Mouse (Mus musculus) T-cell, adult 2 months (primary cell): ENCODE measurements around the gene Spred2.

ENCODE experiments used
- DNase-seq: peaks from one replicate; pipeline ENCODE4 v3.0.0; 2022; ENCODE audit warnings: low spot score

Gene Spred2

DNA sequence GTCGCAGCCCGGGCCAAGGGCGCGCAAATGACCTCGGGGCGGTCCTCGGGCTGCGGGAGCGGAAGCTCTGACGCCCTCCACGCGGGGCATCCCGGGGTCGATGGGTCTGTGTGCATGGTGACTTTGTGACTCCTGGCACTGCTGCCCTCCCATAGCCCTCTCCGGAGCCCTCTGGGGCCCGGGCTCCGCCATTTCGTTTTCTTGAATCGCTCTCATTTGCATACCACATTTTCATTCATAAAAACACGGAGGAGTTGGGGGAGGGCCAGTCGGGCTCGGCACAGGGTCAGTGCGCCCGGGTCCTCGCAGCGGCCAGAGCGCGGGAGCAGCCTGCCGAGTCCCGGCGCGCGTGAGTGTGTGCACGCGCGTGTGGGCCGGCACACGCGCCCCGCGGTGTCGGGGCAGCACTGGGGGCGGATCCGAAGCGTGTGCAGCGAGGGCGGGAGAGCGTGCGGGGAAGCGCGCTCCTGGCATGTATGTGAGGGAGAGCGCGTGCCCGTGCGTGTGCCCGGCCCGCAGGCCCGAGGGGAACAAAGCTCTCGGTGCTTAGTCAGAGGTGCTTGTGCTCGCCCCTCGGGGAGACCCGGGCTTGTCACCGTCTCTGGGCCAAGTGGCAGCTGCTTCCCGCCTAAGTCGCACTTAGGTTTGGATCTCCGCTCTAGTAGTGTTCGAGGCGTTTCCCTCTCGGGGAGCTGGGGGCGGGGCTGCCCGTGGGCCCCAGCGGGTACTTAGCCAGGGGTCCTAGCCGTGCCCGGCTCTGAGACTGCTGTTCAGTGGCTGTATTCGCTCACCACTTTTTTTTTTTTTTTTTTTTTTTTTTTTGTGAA lies 1.2 kb downstream of the Spred2 start:
- DNase-seq: peak; percentile 72

GRCm38 (mm10) chr11:19925976-19926842 lies 2.0 kb downstream of the Spred2 start:
- DNase-seq: peak; percentile 60

DNA sequence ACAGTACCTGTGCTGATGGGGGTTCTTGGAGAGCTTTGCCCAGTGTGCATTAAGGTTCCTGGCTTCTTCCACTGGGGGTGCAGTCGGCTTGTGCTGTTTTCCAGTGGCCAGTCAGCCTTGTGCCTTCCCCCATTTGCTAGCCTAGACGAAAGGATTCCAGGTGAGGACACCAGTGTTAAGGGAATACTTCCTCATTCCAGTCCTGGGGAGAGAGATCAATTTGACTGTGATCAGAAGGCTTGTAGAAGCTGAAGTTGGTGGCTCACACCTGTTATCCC lies 2.6 kb downstream of the Spred2 start:
- DNase-seq: no peak

DNA sequence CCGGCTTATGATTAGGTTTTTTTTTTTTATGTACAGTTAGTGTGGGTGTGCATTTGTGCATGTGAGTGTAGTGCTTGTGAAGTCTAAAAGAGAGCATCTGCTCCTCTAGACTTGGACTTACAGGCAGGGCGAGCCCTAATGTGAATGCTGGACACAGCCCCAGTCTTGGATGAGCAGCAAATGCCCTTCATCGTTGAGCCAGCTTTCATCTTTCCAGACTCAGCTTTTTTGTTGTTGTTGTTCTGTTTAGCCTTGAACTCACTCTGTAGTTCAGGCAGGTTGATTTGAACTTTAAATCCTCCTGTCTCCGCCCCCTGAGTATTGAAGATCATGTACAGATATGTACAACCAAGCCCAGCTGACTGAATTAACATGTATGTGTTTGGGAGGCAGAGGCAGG lies 4.5 kb downstream of the Spred2 start:
- no peak for DNase-seq

GRCm38 (mm10) chr11:19929087-19929865 lies 5.1 kb downstream of the Spred2 start:
- DNase-seq: no peak

DNA sequence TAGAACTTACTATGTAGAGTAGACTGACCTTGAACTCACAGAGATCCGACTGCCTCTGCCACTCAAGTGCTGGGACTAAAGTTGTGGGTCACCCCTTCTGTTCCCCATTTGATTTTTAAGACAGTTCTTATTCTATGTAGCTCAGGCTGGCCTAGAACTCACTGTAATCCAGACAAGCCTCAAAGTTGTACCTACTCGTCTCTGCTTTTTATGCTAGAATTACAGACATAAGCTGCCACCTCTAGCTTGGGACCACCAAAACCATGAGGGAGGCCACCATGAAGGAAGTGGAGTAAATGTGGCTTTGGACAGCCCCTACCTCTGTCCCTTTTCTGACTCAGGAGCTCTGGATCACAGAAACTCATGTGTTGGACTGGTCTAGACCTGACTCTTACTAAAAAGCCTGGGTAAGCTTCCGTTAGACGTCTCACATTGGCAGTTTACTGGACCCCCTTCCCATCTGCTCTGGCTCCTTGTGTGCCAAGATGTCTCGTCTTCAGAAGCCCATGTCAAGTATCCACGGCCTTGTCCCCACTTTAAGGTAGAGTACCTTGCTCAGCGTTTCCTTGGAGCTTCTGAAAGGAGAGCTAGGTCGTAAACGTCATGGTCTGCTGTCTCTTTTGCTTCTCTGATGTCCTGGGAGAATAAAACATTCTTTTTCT lies 7.5 kb downstream of the Spred2 start:
- no peak for DNase-seq

DNA sequence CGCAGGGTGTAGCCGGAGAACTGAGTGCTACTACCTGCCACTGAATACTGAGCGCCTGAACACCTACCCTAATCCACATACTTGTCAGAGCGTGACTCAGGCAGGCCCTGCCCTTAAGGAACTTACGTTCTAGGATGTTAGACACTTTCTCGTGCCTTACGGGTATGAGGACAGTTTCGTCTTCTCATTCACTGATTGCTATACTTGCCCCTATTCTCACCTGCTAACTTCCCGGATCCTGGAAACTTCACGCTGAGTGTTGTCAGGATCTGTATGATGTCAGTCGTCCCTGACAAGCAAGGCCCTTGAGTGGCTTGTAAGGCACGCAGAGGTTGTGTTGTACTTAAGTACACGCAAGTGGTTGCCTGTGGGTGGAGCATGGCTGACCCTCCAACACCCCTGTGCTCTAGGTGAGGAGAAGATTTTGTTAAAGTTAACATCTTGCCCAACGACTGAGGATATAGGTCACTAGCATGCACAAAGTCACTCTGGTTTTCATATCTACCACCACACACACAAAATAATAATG lies 8.9 kb downstream of the Spred2 start:
- no peak for DNase-seq

DNA sequence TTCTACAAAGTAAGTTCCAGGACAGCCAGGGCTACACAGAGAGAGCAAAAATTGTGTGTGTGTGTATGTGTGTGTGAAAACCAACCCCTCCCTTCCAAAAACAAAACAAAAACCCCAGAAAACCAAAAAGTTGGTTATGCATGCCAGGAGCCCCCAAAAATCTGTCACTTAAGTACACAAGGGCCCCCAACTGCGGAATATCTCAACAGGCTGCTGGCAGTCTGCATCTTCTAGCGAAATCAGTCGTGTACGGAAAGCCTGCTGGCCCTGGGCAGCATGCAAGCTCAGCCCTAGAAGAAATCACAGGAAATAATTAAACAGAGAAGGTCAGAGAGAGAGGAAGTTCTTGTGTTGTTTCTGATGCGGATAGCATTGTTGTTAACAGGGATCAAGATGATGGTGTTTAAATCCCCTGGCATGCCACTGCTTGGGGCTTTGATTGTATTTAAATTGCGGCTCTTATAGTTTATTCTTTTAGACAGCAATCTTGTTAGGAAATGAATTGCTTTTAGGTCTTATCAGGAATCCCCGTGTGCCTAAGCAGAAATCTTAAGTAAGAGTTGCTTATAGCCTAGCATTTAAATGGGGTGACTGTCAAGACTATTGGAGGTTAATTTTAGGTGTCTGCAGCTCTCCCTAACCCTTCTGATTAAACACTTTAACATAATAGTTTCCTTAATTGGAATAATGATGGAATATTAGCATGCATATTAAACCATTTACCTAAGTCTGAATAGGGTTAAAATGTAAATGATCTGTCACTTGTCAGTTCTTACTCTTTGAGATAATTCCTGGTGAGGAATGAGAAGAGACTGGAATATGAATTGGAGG lies 11.6 kb downstream of the Spred2 start:
- no peak for DNase-seq

GRCm38 (mm10) chr11:19938456-19939004 lies 14.4 kb downstream of the Spred2 start:
- no peak for DNase-seq

DNA sequence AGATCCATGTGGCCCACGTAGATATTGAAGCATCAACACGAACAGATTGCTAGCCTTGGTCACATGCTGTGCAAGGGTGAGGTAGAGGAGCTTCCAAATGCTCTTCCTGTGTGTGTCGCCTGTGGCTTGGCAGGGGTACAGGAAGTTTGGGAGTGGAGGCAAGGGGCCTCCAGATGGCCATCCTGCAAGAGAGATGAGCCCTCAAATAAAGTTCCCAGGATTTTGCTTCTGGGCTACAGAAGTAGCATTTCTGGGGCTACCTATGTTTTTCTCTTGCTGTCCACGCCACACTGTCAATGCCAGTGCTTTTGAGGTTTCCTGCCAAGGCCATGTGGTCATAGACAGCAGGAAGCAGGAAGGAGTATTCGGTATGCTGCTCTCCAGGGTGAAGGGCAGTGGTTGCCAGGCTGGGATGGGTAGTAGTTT lies 15.1 kb downstream of the Spred2 start:
- DNase-seq: no peak

DNA sequence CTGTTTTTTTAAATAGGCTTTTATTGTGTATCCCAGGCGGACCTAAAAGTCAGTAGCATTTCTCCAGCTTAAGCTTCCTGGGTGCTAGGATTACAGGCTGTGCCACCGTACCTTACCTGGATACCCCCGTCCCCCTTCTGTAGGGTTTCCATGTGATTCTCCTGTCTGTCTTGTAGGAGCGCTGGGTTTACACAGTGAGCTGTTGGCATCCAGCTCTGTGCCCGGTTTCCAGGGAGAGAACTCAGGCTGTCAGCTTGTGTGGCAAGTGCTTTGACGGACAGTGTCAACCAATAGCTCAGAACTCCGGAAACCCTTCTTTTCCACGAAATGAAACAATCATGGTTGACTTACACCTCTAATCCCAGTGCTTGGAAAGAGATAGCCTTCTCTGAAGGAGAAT lies 15.7 kb downstream of the Spred2 start:
- no peak for DNase-seq

- no peak for DNase-seq
These were observed 17.1 kb downstream of the Spred2 start for GRCm38 (mm10) chr11:19941156-19941777.

- no peak for DNase-seq
These were observed 17.8 kb downstream of the Spred2 start for GRCm38 (mm10) chr11:19941978-19942377.

GRCm38 (mm10) chr11:19943753-19944152 lies 19.6 kb downstream of the Spred2 start:
- no peak for DNase-seq

- no peak for DNase-seq
These were observed 20.5 kb downstream of the Spred2 start for GRCm38 (mm10) chr11:19944701-19945100.

- DNase-seq: no peak
These were observed 22.5 kb downstream of the Spred2 start for GRCm38 (mm10) chr11:19946721-19947120.

- DNase-seq: no peak
These were observed 23.5 kb downstream of the Spred2 start for GRCm38 (mm10) chr11:19947626-19948135.

- DNase-seq: no peak
These were observed 25.6 kb downstream of the Spred2 start for GRCm38 (mm10) chr11:19949725-19950124.

DNA sequence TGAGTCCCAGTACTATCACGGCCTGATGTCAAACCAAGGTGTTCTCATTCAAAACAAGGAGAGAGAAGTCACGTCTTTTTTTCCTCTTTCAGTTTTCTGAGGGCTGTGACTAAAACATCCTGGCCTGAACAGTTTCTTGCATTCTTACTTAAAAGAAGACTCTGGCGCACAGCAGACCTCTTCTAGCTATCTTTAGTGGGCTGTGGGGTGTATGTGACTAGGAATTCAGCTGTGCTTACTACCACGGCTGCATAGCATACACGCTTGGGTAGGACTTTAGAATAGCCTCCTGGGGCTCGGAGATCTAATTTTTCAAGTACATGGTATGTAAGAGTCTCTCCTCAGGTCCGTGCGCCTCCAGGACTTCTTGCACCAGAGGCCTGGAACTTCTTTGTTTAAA lies 26.0 kb downstream of the Spred2 start:
- DNase-seq: no peak

- no peak for DNase-seq
These were observed 28.8 kb downstream of the Spred2 start for GRCm38 (mm10) chr11:19952963-19953362.
